Comparison of ENCODE assay signal across 8 mouse cellular contexts in genomic region chr5:142386784-142387680, GRCm38 (mm10). TPM values are rescaled to one million over a fixed set of nuclear protein-coding genes. Genes with fewer than 3 reads are reported as not detected.
DNase-seq lines count a peak whose midpoint lies in the region; ATAC-seq and TF ChIP-seq lines count a peak whose summit lies in the region.

No protein-coding gene starts in this region.

- no peaks in the 10 kb centered on the region for H3K27me3 ChIP-seq in hindbrain, embryonic 13.5 days
- H3K27me3 ChIP-seq in myocyte (ENCODE audit: control insufficient read depth, insufficient read depth, insufficient read length): no peaks in the 10 kb centered on the region

- no peaks in the 10 kb centered on the region for H3K9me3 ChIP-seq in hindbrain, embryonic 13.5 days

- H3K36me3 ChIP-seq in hindbrain, embryonic 13.5 days: no peaks in the 10 kb centered on the region
- no peaks in the 10 kb centered on the region for H3K36me3 ChIP-seq in myocyte (ENCODE audit: control insufficient read depth, insufficient read depth)

- peaks cover 37% of the 10 kb centered on the region for H3K4me1 ChIP-seq in hindbrain, embryonic 13.5 days (replicated peaks)

- 27% methylated on average over 17 of the region's 17 CpGs for WGBS in hindbrain, embryonic 13.5 days

- H3K4me2 ChIP-seq in hindbrain, embryonic 13.5 days: no peak overlapping the region
- no peak overlapping the region for H3K4me2 ChIP-seq in myocyte (ENCODE audit: low read depth)

- H3K9ac ChIP-seq in hindbrain, embryonic 13.5 days: peak overlapping the region; percentile 46; the same call in 1 of the 2 replicates

- H3K4me3 ChIP-seq in hindbrain, embryonic 13.5 days: no peak overlapping the region
- no peak overlapping the region for H3K4me3 ChIP-seq in myocyte

- H3K27ac ChIP-seq in hindbrain, embryonic 13.5 days: peak overlapping the region; percentile 79

- ATAC-seq in hindbrain, embryonic 13.5 days (ENCODE audit: low FRiP score): peak; percentile 84
- ATAC-seq in inflammation-experienced regulatory T-cells, adult 6 months: no peak

- peak; percentile 28 for DNase-seq in gastrocnemius, postnatal 10 days
- no peak for DNase-seq in gastrocnemius, adult 18-20 months (ENCODE audit: low spot score)
- DNase-seq in right cerebral cortex, postnatal 4 days: peak; percentile 52
- no peak for DNase-seq in right cerebral cortex, postnatal 14 days
- DNase-seq in adrenal gland, adult 8-10 months: no peak

- no peaks in the 10 kb centered on the region for H3K79me2 ChIP-seq in myocyte (ENCODE audit: control insufficient read depth, insufficient read depth)

- H3ac ChIP-seq in myocyte (ENCODE audit: control insufficient read depth, insufficient read length): no peak overlapping the region

- TF ChIP-seq POLR2A in myocyte (IDR thresholded peaks at IDR 0.05; ENCODE audit: insufficient read length, low read depth): no peak

TF ChIP-seq in myocyte, 11 proteins besides CTCF, POLR2A, EP300 and RAD21:
- TF ChIP-seq E2F4 (IDR thresholded peaks at IDR 0.05; ENCODE audit: insufficient read depth) (no peak), USF1 (IDR thresholded peaks at IDR 0.05; ENCODE audit: low read depth) (no peak), MYOG (IDR thresholded peaks at IDR 0.05; ENCODE audit: control insufficient read depth in 1 of 3, insufficient read depth in 1 of 3, insufficient read length in 2 of 3, low read depth in 2 of 3) (no peak), TCF12 (IDR thresholded peaks at IDR 0.05; ENCODE audit: insufficient read depth, poor library complexity, severe bottlenecking) (no peak), MAX (IDR thresholded peaks at IDR 0.05; ENCODE audit: low read depth) (no peak), CEBPB (IDR thresholded peaks at IDR 0.05; ENCODE audit: insufficient read depth, poor library complexity, severe bottlenecking) (peak; percentile 86), POLR2AphosphoS2 (IDR thresholded peaks at IDR 0.05; ENCODE audit: insufficient read length, low read depth) (no peak), SRF (IDR thresholded peaks at IDR 0.05; ENCODE audit: control insufficient read depth, insufficient read length, low read depth) (no peak)

RNA-seq across cellular contexts. Expression of gene Foxk1, which starts 14.3 kb away (rescaled TPM):
- total RNA-seq in gastrocnemius, postnatal 10 days (2021): 10 to 100 TPM; 17.5 to 19.1 TPM
- 10 to 100 TPM; 14.5 to 16.4 TPM for total RNA-seq in gastrocnemius, adult 18-20 months (2021)
- polyA plus RNA-seq in hindbrain, embryonic 13.5 days (2015; fragmentation: Nextera tagmentation; extraction: Ambion mirVana): 5.3 and 5.6 TPM in 2 replicates
- 10.4 TPM for polyA plus RNA-seq in myocyte (2012; fragmentation: generic; extraction: Trizol)
- polyA plus RNA-seq in inflammation-experienced regulatory T-cells, adult 6 months (2017; shearing (Covaris generic)): 10 to 100 TPM in 1 of 3 experiments, 1 to 10 TPM in 2; 6.3 to 10.1 (median 8.5) TPM
- total RNA-seq in adrenal gland, adult 8-10 months (2022): 10 to 100 TPM; 24.8 to 30.9 (median 28.3) TPM

Comparison
In these comparisons a context has a peak if more than half of its experiments do, and no peak if none do; other contexts are left out.
1. DNase-seq: peak in gastrocnemius, postnatal 10 days (single experiment) and right cerebral cortex, postnatal 4 days (single experiment); none in gastrocnemius, adult 18-20 months (single experiment), right cerebral cortex, postnatal 14 days (single experiment) and adrenal gland, adult 8-10 months (single experiment).